Mouse (Mus musculus): ENCODE measurements around the gene Pkd2l1.
"Not testable (repeated sequence)": the region's sequence is repeated elsewhere in the genome, so short reads cannot be mapped to it uniquely, and the experiment has no call there.

The Pkd2l1 gene

DNA sequence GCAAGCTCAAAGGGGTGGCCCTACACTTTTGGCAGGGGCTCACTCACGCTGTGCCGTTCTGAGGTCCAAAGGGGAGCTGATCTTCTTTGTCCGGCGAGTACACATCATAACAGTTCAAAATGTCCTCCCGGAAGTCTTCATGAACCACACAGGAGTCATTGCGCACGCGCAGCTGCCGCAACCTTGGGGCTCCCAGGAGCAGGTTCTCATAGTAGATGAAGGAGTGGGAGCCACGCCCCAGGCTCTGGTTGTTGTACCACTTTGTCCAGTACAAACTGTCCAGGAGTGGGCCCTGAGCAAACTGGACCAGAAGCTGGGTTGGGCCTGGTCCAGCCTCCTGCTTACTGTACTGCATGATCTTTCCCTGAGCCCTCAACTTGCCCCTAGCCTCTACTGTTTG, 35.2 kb downstream of the Pkd2l1 start:
- no peak for DNase-seq (ENCODE audit: low read depth)

DNA sequence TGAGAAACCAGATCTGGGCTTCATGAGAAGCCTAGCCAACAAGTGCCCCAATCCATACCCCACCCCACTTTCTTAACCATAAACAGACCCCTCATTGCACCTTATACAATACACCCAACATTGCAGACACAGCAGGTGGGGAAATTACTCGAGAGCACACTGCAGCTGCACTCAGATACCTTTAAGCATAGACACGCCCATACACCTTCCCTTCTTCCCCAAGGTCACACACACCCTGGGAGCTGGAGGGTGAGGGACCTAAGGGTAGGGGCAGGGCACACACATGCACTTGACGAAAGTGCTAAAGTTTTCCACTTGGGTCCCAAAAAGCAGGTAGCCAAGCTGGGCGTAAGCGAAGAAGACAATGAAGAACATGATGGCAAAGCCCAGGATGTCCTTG, 38.5 kb downstream of the Pkd2l1 start:
- DNase-seq (ENCODE audit: low read depth), result no peak

DNA sequence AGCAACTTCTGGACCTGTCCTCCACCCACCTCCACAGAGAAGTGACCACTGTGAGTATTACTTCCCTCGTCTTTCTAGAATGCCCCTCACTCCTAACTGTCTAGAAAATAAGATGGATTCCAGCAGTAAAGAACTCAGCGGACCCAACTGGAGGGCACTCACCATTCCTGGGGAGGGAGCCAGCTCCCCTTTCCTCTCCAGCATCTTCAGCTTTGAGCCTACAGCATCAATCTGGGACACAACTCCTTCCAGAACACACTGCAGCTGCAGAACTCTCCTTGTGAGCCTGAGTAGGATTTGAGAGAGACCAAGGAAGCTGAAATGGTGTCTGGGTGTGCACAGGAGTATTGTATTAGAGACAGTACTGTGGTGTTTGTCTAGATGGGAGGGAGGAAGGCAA, 43.3 kb downstream of the Pkd2l1 start:
- no peak for DNase-seq (ENCODE audit: low read depth)

- no peak for DNase-seq (ENCODE audit: low read depth)
Observed at GRCm38 (mm10) chr19:44148345-44148744, 43.9 kb downstream of the Pkd2l1 start.

DNA sequence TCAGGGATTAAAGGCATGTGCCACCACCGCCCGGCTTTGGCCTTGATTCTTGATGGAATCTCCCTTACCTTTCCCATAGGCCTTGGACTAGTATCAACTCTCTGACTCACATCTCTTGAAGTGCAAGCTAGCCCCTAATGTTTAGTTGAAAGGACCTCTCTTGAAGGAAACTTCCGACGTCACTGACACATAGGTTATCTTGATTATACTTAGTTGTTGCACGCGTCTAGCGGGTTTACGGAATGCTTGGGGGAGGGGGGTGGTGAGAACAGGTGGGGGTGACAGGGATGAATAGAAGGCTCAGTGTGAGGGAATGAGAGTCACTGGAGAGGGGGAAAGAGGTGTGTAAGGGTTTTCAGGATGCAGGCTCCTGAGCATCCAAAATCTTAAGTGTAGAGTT, 45.3 kb downstream of the Pkd2l1 start:
- no peak for DNase-seq (ENCODE audit: low read depth)

- DNase-seq (ENCODE audit: low read depth), result no peak
Observed at GRCm38 (mm10) chr19:44146568-44146879, 45.7 kb downstream of the Pkd2l1 start.

DNA sequence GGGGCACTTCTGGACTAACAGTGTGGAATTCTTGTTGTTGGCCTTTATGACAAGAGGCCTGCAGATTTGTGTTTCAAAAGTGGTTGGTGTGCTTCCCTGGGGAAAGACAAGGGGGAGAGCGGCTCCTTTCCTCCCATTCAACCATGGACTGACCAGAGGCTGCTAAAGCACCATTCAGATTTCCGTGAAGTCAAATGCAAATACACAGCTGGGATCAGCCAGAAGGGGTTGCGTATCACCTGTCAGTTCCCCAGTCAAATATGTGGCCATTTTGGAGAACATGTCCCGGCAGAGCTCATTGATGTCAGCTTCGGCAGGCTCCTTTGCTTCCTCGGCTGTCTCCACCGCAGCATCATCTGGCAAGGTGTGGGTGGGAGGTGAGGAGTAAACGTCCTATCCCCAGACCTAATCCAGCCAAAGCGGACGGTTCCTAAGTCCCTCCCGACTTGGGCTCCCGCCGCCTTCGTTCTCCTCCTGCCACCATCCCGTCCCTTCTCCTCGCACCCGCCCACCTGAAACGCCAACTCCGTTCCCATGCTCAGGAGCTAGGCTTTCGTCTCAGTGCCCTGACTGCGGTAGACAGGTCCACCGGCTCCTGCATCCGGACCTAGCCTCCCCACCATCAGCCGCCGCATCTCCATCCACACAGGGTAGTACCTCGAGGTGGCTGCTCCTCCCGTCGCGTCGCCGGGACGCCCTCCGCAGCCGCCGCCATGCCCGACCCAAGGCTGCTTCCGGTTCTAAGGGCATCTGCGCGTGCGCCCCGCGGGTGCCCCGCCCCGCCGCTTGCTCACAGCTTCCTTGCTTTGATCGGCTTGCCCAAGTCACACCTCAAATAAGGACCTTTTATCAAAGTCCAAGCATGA, 46.3 kb downstream of the Pkd2l1 start, which contains the start of gene Bloc1s2:
Gene Bloc1s2 (minus strand): TSS at position 745 of the 866 bp plus-strand sequence.
- DNase-seq (ENCODE audit: low read depth), result peak; percentile 68

DNA sequence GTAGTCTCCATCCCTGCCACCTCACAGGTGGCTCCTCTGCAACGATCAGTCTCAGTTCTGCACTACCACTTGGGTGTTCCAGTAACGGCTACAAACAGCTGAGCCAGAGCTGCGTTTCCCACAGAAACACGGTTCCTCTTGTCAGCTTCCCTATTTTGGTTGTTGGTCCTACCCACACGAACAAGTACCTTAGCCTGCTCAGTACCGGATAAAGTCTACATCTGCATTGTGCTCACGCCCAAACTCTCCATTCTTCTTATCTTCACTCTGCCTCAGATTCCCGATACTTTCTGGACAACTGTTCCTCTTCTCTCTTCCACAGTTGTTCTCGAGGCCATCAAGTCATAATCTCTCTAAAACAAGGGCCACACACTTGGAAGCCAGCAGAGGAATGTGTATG, 47.9 kb downstream of the Pkd2l1 start:
- DNase-seq (ENCODE audit: low read depth), result peak; percentile 36

- no peak for DNase-seq (ENCODE audit: low read depth)
Observed at GRCm38 (mm10) chr19:44135960-44136485, 56.2 kb downstream of the Pkd2l1 start.

- DNase-seq (ENCODE audit: low read depth), result peak; percentile 76
Observed at GRCm38 (mm10) chr19:44135072-44135959, 56.9 kb downstream of the Pkd2l1 start, which contains the start of gene Cwf19l1. Gene Cwf19l1 (minus strand): TSS chr19:44135876.

GRCm38 (mm10) chr19:44132917-44133316, 59.3 kb downstream of the Pkd2l1 start:
- no peak for DNase-seq (ENCODE audit: low read depth)

DNA sequence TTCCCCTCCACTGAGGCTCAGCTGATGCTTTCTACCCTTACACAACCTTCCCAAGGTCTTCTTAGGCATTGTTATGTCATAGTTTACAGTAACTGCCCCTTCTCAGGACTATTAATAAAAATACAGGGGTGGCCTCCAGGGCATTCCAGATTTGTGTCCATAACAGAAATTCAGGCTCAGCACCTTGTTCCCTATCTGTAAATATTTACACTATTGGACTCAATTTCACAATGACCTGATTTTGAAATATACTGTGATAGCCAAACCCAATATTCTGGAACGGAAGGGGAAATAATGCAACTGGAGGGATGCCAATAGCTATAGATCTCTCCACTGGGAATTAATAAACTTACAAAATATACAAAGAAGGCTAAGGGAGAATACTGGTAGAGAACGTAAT, 63.7 kb downstream of the Pkd2l1 start:
- no peak for DNase-seq (ENCODE audit: low read depth)

DNA sequence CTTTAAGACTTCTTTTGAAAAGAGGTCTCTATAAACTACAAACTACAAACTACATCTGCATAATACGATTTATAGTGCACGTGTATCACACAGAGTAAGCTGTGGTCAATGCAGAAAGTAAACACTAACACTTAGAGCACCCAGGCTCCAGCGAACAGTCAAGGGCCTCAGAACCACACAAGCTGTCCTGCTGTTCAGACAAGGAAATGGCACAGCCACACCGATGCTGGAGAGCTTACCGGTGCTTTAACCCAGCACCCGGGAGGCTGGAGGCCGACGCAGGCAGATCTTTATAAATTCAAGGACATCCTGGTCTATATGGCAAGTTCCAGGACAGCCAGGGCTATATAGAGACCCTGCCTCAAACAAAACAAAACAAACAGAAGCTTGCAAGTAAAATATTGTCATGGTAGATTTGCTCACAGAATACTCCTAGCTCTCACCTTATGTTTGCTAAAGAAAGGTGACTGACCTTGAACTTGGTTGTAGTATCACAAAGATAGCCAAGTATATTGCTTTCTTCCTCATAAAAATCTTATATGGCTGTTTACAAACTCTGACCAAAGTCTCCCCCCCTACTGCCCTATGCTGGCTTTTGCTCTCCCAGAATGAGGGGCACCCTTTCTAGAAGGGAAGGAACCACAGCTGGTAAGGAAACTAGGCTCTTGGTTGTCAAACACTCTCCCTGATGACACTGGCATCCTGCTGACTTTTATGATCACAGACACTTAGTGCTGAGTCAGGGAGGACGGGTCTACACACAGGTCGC, 64.3 kb downstream of the Pkd2l1 start:
- no peak for DNase-seq (ENCODE audit: low read depth)

GRCm38 (mm10) chr19:44121137-44121536, 71.1 kb downstream of the Pkd2l1 start:
- no peak for DNase-seq (ENCODE audit: low read depth)

DNA sequence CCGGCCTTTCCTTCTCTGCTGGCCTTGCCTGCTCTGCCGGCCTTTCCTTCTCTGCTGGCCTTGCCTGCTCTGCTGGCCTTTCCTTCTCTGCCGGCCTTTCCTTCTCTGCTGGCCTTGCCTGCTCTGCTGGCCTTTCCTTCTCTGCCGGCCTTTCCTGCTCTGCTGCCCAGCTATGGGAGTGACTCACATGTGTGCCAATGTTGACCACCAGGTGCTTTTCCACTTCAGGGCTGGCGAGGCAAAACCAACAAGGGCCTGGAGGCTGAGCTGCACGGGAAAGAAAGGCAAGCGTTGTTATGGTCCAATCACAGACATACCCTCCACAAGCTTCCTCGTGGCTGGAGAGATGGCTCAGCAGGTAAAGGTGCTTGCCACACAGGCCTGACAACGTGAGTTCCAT, 71.6 kb downstream of the Pkd2l1 start:
- DNase-seq (ENCODE audit: low read depth), result not testable (repeated sequence)

- DNase-seq (ENCODE audit: low read depth), result no peak
Observed at GRCm38 (mm10) chr19:44117793-44118192, 74.4 kb downstream of the Pkd2l1 start.

DNA sequence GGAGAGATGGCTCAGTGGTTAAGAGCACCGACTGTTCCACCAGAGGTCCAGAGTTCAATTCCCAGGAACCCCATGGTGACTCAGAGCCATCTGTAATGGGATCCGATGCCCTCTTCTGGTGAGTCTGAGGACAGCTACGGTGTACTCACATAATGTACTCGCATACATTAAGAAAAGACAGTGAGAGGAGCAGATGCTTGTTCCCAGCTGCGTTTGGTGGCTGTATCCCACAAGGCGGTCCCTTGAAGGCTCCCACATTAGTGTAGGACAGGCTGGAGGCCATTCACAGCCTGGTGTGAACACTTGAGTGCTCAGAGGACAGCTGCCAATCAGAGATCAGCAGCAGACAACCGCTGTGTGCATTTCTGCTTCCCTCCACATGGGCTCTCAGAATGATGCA, 80.5 kb downstream of the Pkd2l1 start:
- no peak for DNase-seq (ENCODE audit: low read depth)

DNA sequence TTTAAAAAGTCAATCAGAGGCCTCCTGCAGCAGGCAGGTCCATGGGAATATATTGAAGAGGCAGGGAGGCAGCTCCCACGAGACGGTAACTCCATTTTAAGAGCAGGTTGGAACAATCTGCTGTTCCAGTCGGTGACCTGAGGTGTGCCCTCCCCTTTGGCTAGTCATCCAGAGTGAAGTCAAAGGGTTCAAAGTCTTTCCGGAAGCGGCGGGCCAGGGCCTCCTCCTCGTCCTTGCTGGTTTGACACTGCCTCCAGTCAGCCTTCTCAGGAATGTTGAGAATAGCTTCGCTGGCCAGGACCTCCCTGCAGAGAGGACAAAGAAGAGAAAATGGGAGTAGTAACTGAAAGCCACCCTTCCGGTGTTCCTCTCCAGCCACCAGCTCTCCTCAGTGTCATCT, 81.9 kb downstream of the Pkd2l1 start:
- DNase-seq (ENCODE audit: low read depth), result no peak

DNA sequence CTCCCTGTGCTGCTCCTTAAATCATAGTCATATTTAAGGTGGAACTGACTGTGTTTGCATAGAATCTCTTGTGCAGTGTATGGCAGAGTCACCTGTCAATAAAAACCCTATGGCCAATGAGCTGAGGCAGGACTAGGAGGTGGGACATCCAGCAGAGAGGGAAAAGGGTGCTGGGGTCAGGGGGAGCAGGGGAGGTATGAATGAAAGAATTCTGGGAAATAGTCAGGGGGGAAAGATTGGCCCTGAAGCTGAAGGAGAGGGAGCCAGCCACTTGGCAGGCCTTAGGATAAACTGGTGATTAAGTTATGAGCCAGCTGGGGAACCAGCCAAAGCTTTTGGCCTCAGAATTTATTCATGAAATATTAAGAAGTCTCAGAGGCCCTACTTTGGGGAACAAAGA, 83.2 kb downstream of the Pkd2l1 start:
- no peak for DNase-seq (ENCODE audit: low read depth)

- no peak for DNase-seq (ENCODE audit: low read depth)
Observed at GRCm38 (mm10) chr19:44107661-44108521, 84.4 kb downstream of the Pkd2l1 start.
